Mouse (Mus musculus): ENCODE data around the gene Xpot.

The Xpot gene

DNA sequence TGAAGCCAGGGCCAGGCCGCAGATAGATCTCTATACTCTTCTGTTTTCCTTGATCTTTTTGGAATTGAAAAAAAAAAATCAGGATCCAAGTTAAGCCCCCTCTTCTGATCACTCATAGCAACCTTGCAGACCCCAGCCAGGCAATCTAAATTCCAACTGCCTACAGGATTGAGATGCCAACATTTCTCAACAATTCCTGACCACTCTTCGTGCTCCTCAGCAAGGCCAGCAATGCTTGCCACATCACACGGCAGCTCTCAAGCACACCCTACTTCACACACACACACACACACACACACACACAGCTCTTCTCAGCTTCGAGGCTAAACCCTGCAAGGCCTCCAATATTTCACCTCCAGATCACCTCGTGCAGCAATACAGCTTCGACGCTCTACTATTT is 2.5 kb downstream of the Xpot start:
- no peak for DNase-seq (ENCODE audit: extremely low read depth, insufficient read length, low spot score)

DNA sequence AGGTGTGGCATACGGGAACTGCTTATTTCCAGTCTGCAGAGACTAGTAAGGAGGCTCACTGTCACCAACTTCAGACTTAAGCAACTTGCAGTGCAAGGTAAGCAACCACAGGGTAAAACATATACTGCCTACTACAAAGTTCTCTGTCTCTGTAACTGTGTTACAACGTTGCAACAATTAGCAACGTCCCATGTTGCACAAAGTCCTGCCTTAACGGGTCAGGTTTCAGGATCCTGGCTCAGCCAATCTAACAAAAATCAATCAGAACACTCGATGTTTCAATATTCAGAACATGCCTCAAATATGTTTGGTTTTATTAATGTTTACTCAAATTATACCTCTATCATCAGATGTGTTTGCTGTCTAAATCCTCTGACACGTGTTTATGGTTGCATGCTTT is 3.7 kb downstream of the Xpot start:
- DNase-seq (ENCODE audit: extremely low read depth, insufficient read length, low spot score): no peak

DNA sequence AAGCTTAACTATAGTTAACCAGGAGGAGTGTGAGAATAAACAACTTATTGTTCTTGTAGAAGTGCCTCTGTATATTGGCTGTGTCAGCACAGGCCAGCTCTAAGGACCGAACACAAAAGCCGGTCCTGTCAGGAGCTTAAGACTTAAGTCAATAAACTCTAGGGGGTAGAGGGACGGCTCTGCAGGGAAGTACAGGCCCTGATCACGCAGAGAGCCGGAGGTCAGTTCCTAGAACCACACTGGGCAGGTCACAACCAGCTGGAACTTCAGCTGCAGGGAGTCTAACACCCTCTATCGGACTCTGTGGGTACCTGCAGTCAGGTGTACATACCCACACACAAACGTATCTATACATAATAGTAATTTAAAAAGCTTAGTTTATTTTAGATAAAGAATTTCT is 10.2 kb downstream of the Xpot start:
- DNase-seq (ENCODE audit: extremely low read depth, insufficient read length, low spot score): no peak

GRCm38 (mm10) chr10:121615146-121615870 is 10.8 kb downstream of the Xpot start:
- DNase-seq (ENCODE audit: extremely low read depth, insufficient read length, low spot score): no peak

GRCm38 (mm10) chr10:121613570-121613969 is 12.6 kb downstream of the Xpot start:
- DNase-seq (ENCODE audit: extremely low read depth, insufficient read length, low spot score): no peak

DNA sequence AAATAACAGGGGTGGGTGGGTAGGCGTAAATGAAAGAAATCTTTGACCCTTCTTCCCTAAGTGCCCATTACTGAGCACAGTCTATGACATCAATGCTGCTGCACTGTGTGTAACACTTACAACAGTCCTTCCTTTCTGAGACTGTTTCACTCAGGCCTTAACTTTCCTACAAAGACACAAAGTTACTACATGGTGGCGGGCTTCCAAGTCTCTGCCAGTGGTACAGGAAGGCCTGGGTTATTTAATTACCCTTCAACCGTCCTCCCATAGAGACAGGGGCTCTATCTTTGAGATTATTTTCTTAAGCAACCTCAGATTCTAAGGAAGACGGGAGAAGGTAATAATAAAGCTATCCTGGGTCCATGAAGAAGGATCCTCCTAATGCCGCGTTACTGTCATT is 13.7 kb downstream of the Xpot start:
- no peak for DNase-seq (ENCODE audit: extremely low read depth, insufficient read length, low spot score)

DNA sequence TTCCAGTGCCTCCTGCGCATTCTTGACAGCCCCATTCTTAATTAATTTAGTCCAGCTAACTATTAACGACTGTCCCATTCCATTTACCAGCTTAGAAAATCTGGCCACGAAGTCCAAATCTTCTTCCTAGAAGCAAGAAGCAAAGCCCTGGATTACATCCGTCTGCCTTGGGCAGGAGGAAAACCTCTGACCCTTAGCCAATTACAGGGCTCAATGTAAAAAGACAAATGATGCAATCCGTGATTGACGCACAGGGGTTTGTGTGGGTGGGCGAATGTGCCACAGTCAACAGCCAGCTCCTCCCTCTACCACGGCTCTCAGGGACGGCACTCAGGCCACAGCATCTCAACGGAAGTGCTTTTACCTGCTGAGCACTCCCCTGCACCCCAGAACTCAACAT is 14.5 kb downstream of the Xpot start:
- no peak for DNase-seq (ENCODE audit: extremely low read depth, insufficient read length, low spot score)

GRCm38 (mm10) chr10:121608177-121608576 is 18.0 kb downstream of the Xpot start:
- DNase-seq (ENCODE audit: extremely low read depth, insufficient read length, low spot score): no peak

GRCm38 (mm10) chr10:121604632-121605344 is 21.3 kb downstream of the Xpot start:
- no peak for DNase-seq (ENCODE audit: extremely low read depth, insufficient read length, low spot score)

DNA sequence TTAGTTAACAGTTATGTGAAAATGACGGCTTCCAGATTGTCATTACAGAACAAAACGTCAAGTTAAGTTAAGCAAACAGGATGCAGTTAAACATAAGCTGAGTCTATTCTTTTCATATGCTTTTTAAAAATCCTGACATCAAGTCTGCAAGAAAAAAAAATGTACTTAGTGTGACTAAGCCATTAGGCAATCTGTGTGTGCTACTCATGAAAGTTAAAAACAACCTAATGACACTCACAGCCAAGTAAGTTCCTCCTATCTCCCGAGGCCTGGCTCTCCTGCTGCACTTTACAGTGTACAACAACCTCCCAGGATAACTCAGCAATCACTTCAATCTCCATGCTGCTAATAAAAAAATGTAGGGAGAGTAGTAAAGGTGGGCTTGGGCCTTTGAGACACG is 22.6 kb downstream of the Xpot start:
- no peak for DNase-seq (ENCODE audit: extremely low read depth, insufficient read length, low spot score)

GRCm38 (mm10) chr10:121601272-121601671 is 24.9 kb downstream of the Xpot start:
- DNase-seq (ENCODE audit: extremely low read depth, insufficient read length, low spot score): no peak

DNA sequence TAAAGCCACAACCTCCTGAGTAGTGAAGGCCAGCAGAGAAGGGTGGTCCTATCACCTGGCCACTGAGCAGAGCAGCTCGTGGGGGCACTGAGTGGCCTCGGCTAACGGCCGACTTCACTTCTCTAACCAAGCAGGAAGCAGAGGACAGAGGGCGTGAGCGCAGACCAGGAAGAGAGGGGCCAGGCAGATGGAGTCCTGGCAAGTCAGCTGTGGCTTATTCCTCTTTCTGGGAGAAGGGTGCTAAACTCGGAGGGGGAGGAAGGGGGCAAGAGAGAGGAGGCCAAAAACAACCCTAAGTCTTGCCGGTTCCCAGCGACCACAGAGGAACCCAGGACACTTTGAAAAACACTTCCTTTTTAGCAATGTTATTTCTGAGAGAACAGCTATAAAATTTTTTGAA is 29.6 kb downstream of the Xpot start:
- no peak for DNase-seq (ENCODE audit: extremely low read depth, insufficient read length, low spot score)

- DNase-seq (ENCODE audit: extremely low read depth, insufficient read length, low spot score): no peak
Observed at GRCm38 (mm10) chr10:121591106-121591505, 35.0 kb downstream of the Xpot start.

DNA sequence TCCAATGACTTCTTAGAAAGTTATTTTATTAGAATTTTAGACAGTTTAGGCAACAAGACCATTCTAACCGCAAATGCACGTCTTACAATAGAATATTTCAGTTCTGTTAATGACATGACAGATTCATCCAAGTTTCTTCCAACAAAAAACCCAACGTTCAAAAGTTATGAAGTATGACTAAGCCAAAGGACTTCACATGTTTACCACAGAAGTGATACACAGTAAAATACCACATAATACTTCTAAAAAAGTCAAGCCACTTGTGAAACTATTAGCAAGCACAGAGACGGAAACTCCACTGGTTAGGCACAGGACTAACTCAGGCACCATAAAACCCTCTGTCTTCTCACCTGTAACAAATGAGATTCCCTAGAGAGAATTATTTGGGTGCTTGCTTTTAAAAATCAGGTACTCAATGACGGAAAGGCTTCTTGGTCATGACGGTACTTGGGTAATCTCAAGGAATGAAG is 38.7 kb downstream of the Xpot start:
- no peak for DNase-seq (ENCODE audit: extremely low read depth, insufficient read length, low spot score)

- peak; percentile 97 for DNase-seq (ENCODE audit: extremely low read depth, insufficient read length, low spot score)
Observed at GRCm38 (mm10) chr10:121586675-121587370, 39.3 kb downstream of the Xpot start, which contains the start of gene Tbk1. Tbk1 (minus strand) TSS chr10:121586787.

- DNase-seq (ENCODE audit: extremely low read depth, insufficient read length, low spot score): peak; percentile 62
Observed at GRCm38 (mm10) chr10:121585791-121586642, 40.1 kb downstream of the Xpot start.

- DNase-seq (ENCODE audit: extremely low read depth, insufficient read length, low spot score): no peak
Observed at GRCm38 (mm10) chr10:121585056-121585790, 40.9 kb downstream of the Xpot start.

GRCm38 (mm10) chr10:121584033-121584432 is 42.1 kb downstream of the Xpot start:
- no peak for DNase-seq (ENCODE audit: extremely low read depth, insufficient read length, low spot score)

- no peak for DNase-seq (ENCODE audit: extremely low read depth, insufficient read length, low spot score)
Observed at GRCm38 (mm10) chr10:121583016-121583415, 43.1 kb downstream of the Xpot start.

DNA sequence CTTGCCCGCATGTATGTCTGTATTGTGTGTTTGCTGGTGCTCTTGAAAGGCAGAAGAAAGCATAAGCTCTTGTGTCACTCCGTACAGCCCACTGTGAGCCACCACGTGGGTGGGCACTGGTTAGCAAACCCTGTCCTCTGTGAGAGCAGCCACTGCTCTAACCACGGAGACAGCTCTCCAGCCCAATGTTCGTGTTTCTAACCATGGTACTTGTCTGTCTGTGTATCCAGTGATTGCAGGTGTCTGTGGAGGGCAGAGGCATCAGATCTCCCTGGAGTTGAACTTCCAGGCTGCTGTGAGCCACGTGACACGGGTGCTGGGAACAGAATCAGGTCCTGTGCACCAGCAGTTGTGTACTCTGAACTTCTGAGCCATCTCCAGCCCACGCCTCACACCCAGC is 43.8 kb downstream of the Xpot start:
- DNase-seq (ENCODE audit: extremely low read depth, insufficient read length, low spot score): no peak
